Mouse (Mus musculus) right cerebral cortex, postnatal 36 days (tissue): Measurements from ENCODE around the gene Spaca6.

Experiments used
- DNase-seq, 2 experiments: peaks; one replicate each; pipeline ENCODE4 v3.0.0; 2022; ENCODE audit warnings: low spot score in 2 of 2, mixed read lengths in 1 of 2

Spaca6 gene

GRCm38 (mm10) chr17:17826751-17827657, at the start of gene Spaca6:
TSS of gene Spaca6 (plus strand) at chr17:17827158.
- peak; percentile 78 to 88 for DNase-seq

DNA sequence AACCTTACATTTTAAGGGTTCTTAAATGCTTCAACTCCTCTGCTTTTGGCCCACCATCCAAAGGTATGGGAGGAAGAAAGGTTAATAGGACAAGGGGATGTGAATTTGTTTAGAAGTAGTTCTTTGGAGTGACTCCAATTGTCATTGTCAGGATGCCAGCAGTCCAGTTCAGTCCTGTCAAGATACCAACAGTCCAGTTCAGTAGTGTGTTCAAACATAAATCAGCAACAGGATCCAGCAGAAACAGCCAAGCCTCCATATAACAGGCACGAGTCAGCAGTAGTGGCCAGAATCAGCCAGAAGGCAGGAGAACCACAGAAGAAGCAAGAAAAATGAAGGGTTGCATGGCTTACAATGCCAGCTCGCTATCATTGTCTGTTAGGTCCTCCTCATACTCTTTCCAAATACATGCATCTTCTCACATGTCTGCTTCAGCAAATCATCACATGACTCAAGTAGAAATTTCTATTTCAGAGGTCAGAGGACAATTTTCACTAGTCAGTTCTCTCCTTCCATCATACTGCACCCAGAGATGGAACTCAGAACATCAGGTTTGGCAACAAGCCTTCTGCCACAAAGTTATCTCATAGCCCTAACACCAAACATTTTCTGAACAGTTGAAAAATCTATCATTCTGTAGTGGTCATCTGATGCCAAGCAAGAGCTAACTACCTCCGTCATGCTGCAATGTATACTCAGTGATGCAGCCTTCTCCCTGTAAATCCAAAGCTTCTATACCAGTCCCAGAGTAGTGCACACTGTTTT, 35.9 kb upstream of the Spaca6 start:
- DNase-seq: no peak

DNA sequence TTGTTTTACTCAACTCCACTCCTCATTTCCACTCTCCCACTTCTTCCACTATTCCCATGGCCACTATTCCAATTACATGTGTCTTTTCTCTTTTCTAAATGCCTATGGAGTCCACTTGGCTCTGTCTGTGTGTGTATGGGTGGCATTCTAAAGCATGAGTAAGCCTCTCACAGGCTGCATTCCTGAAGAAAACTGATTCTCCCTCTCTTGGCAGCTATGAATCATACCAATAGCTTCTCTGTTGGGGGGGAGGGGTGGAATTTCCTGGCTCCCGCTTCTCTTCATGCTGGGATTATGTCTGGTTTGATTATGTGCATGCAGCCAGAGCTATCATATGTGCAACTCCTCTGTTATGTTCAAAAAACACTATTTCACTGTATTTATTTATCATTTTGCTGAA, 34.4 kb upstream of the Spaca6 start:
- peak; percentile 5 to 14 for DNase-seq

DNA sequence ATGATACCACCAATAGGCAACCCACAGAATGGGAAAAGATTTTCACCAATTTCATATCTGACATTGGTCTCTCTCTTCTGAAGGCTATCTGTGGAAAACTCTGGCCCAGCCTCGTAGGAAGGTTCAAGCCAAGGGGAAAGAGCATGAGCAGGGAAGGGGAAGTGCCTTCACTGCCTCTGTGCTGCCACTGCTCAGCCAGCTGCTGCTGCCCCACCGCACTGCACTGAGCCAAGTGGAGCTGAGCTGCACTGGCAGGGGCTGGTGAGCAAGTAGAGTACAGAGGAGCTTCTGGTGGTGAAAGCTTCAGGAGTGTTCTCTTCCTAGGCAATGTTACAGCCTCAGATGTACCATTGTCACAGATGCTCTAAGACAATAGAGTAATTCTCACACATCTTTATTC, 31.4 kb upstream of the Spaca6 start:
- no peak for DNase-seq

GRCm38 (mm10) chr17:17823612-17824336, 3.2 kb upstream of the Spaca6 start:
- no peak for DNase-seq

DNA sequence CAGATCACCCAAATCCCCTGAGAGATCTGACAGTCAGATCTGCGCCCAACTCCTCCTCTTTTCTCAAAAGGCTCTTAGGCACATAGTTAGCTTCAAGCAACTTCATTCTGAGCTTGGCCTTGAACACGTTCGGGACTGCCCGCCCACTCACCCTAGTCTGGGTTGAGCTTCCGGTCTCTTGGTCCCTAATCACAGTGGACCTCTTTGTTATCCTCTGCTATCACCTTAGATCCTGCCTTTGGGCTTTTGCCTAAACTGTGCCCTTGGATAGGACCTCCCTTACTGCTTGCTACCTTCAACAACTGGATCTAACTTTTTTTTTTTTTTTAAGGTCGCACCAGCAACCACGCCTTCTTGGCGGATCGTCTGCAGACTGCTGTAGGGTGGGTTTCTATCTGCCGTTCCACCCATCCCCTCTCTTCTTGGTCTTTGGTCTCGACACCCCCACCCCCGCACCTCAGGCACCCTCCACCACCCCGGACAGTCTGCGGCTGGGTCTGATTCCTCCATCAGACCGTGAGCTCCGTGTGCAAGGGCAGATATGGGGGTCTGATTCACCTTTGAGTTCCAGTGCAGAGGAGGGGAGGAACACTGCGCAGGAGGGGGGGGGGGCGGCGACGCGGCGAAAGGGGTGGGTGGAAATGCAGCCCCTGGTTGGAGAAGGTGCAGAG, 902 bp upstream of the Spaca6 start:
- peak in 1 of 2 experiments; percentile 27 for DNase-seq

- DNase-seq: peak in 1 of 2 experiments; percentile 23
Observed at GRCm38 (mm10) chr17:17827658-17828190, 766 bp downstream of the Spaca6 start.

DNA sequence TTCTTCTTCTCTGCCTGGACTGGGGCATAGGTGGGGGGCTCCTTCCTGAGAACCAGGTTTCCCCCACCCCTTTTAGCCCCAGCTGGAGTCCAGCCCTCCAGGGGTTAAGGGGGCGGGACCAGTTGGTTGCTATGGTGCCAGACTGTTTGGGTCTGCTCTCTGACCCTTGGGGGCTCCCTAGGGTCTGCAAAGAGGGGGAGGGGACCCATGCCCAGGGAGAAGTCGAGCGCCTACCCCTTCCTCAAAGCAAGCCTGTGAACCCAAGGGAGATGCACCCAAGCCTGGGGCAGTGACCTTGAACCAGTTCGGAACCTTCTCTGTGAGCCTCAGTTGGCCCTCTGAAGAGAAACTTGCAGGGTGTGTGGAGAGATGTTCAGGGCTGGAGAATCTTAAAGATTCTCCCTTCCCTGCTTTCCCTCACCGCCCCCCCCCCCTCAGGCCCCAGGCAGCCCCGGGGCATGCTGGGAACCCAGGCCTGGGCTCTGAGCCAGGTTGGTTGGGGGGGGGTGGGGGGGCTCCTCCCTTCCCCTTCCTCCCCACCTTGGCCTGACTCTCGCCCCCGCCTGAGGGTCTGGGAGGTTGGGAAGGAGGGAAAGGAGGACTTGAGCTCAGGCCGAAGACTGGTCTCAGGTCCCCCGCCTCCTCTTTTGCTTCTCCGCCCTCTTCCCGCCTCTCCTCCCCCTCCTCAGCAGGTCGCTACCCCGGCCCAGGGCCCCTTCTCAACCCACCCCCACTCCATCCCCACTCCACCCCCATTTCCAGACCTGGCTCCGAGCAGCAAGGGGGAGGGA, 1.4 kb downstream of the Spaca6 start:
- peak in 1 of 2 experiments; percentile 32 for DNase-seq

DNA sequence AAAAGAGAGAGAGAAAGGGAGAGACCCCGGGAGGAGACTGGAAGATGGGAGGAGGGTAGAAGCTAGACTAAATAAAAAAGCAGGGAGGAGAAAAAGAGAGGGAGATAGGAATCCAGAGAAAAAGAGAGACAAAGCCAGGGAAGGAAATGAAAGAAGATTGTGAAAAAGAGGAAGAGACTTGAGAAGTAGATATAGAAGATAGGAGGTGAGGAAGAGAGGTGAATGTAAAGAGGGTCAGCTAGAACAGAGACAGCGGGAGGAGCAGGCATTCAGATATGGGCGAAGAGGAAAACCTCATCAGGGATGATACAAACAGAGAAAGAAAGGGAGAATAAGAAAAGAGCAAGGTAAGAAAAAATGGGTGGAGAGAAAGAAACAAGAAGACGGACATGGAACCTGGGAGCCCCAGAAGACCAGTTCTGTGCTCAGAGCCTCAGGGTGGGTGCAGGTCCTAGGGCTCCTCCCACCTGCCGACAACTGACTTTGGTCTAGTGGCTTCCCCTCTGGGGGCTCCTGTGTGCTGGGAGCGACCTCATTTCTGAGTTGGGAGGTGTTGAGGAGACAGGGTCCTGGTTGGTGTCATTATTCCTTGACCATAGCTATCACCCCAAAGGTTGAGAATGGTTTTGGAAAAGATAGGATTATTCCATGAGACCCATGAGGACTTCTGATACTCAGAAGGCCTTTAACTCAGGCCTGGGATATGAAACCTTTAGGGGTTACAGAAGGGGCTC, 2.3 kb downstream of the Spaca6 start:
- no peak for DNase-seq

DNA sequence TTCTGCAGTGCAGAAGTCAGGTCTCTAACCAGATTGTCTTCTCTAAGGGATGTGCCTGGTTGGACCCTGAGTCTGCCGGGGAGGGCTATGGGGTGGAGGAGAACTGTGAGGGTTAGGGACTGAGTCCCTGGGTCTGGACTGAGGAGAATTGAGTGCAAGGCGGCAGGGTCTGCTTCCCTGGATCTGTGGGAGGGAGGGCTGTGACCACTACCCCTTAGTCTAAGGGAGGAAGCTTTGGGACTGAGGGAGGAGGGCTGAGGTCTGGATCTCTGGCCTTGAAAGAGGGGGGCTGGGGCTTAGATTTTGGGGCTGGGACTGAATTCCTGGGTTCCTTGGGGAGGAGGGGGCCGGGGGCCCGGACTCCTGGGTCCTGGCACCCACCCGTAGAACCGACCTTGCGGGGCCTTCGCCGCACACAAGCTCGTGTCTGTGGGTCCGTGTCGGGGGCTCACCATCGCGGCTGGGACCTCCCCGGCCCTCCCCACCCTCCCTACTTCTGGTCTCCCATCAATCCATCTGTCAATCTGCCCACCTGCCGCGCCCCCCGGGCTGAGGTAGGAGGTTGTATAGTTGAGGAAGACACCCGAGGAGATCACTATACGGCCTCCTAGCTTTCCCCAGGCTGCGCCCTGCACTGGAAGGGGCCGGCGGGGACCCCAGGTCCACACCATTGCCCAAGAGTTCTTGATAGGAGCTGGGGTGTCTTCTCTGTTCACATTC, 3.0 kb downstream of the Spaca6 start:
- no peak for DNase-seq

GRCm38 (mm10) chr17:17830731-17831130, 3.8 kb downstream of the Spaca6 start:
- DNase-seq: no peak

DNA sequence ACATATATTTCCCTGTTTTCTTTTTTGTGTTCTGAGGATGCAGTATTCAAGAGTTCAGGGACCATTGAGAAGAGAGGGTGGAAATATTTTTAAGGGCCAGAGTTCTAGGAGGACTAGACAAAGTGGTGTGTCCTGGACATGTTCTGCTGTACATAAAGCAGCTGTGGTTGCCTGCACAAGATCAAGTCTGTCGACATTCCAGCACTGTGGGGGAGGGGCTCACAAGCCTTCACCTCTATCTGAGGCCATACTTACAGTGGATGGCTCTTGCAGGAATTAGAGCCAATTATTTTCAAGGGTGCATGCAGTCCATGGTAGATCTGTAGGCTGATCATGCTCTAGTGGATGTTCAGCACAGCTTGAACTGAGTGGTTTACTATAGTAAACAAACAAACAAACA, 7.9 kb downstream of the Spaca6 start:
- DNase-seq: no peak

DNA sequence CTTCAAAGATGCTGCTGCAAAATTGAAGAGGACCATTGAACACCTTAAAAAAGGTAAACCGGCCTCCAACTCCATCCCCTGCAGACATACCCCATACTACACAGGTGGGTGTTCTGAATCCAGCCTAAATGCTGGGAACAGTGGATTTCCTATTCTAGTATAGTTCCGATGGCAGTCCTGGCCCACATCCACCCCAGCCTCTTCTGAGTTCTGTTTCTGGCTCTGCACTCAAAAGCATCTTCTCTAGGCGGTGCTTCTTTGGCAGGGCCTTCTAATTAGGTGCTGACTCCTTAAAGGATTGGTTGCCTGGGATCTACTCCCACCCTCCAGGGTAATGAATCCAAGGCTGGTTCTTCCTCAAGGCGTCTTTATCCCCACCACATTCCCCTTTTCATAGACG, 9.1 kb downstream of the Spaca6 start:
- peak in 1 of 2 experiments; percentile 29 for DNase-seq

DNA sequence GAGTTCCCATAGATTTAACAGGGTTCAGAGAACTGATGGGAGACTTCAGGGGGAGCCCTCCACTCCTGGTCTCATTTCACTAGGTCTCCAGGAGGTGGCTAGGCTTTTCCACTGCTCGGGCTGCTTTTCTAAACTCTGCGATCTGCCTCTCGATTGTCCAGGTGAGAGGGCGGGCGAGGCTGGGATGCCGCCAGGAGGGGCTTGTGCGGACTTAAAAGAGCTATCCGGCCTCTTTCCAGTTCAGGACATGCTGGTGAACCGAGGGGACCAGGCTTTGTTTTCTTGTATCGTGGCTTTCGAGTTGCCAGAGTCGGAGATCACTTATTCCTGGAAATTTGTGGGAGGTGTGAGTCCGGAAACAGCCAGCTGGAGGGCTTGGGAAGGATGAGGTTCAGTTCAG, 10.5 kb downstream of the Spaca6 start:
- no peak for DNase-seq

DNA sequence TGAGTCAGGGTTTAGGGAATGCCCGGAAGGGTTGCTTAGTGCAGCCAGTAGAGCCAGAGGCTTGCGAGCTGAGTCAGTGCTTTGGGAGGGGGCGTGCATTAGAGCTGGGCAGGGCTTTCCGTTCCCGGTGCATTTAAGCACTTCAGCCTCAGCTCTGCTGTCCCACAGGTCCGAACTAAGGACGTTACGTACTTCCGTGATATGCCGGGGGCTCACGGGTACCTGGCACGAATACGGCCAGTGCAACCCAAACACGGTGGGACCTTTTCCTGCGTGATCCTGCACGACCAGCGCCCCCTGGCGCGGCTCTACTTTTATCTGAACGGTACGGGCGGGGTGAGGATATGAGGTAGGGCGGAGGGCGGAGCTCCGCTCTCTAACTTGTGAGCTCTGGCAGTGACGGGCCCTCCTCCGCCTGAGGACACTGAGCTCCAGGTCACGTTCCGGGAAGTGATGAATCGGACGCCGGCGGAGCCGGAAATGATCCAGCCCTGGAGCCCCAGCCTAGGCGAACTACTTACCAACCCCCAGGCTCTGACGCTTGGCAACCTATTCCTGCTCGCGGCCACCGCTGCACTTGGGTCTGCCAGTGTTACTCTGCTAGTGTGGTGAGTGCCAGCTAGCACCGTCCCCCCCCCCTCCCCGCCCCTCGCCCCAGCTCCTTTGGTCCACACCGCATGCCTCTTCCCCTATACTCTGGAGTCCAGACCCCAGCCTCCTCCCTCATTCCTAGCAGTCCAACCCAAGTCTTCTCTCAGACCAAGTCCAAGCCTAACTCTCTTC, 11.2 kb downstream of the Spaca6 start:
- peak; percentile 97 to 98 for DNase-seq

DNA sequence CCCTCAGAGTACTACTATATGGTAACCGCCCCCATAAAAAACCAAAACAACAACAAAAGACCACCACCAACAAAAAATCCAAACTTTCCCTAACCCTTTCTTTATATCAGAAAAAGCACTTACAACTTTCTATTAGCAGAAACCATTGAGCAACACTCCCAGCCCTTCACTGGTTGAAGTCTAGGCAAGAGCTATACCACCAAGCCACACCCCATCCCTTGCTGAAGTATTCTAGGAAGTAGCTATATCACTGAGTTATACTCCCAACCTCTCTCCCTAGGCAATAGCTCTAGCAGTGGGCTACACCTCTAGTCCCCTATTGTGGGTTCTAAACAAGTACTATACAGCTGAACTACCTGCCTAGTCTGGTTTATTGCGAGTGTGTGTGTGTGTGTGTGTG, 12.3 kb downstream of the Spaca6 start:
- DNase-seq: no peak

DNA sequence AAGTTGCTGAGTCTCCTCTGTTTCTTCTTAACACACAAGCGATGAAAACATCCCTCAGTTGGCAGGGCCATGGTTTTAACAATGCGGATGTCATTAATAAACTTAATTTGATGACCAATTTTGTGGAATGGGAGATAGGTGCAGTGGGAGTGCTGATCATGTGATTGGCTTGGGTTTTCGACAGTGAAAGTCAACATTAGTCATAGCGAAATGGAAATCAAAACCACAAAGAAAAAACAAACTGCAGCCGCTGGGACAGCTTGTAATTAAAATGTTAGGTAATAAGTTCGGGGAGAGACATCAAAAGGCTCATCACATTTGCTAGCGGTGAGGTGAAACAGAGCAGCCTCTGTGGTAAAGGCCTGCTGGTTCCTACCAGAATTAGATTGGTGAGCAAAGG, 13.8 kb downstream of the Spaca6 start:
- DNase-seq: no peak

DNA sequence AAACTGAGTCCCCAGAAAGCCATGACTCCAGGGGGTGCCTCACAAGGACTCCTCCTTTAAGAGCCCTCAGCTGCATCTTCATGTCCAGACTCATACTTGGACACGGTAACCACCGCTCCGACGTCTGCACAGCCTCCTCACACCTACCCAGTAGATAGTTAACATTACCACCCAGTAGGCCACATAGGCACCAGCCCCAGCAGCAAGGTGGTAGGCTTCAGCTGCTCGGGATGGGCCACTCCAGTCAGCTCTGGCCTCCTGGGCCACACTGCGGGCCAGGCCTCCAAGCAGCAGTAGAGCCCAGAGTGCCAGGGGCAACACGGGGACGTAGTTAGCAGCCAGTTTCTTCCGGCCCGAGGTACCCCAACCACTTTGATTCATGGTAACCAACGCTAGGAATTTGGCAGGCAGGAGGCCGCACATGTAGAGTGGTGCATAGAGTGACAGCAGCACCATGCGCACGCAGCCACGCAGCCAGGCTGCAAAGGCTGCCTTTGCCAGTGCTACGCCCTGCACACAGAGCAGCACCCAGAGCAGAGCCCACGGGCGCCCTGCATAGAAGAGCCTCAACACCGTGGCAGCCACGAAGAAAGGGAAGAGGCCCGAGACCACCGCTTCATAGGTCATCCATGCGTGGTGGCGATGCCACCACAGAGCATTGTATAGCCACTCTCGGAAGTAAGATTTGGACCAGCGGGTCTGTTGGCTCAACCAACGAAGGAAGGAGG, 16.7 kb downstream of the Spaca6 start:
- DNase-seq: no peak
